8 mouse cellular contexts compared by ENCODE assay signal in genomic region chr3:89773740-89774211, GRCm38 (mm10). TPM values are rescaled to one million over a fixed set of nuclear protein-coding genes. Genes with fewer than 3 reads are reported as not detected.
DNase-seq lines count a peak whose midpoint lies in the region; ATAC-seq and TF ChIP-seq lines count a peak whose summit lies in the region.

No protein-coding gene starts in this region.

- peak; percentile 56 for ATAC-seq in kidney, embryonic 14.5 days (ENCODE audit: low FRiP score, low TSS enrichment)
- peak; percentile 27 for ATAC-seq in lung, postnatal 0 days

- no peaks in the 10 kb centered on the region for H3K9me3 ChIP-seq in E14TG2a.4 (ENCODE audit: low read length)
- H3K9me3 ChIP-seq in kidney, embryonic 14.5 days (ENCODE audit: control insufficient read depth, low read length), result no peaks in the 10 kb centered on the region
- no peaks in the 10 kb centered on the region for H3K9me3 ChIP-seq in lung, postnatal 0 days (ENCODE audit: low read length)

- peak overlapping the region; percentile 94 for H3K4me3 ChIP-seq in E14TG2a.4 (replicated peaks; ENCODE audit: low read length)
- peak overlapping the region; percentile 78 for H3K4me3 ChIP-seq in kidney, embryonic 14.5 days (ENCODE audit: low read length)
- H3K4me3 ChIP-seq in lung, postnatal 0 days (ENCODE audit: low read depth, low read length), result peak overlapping the region; percentile 99
- H3K4me3 ChIP-seq in small intestine, adult 2 months (ENCODE audit: low read depth, low read length), result peak overlapping the region; percentile 82

- no peak for TF ChIP-seq POLR2A in small intestine, adult 2 months (IDR thresholded peaks at IDR 0.05; ENCODE audit: low read depth, low read length)

- under 1% methylated on average over 28 of the region's 37 CpGs for WGBS in kidney, embryonic 14.5 days
- 1% methylated on average over 22 of the region's 37 CpGs for WGBS in lung, postnatal 0 days
- 2% methylated on average over 29 of the region's 37 CpGs for WGBS in small intestine, adult 2 months

- H3K36me3 ChIP-seq in E14TG2a.4 (ENCODE audit: insufficient read depth, low read length), result peaks cover 72% of the 10 kb centered on the region
- peaks cover 36% of the 10 kb centered on the region for H3K36me3 ChIP-seq in kidney, embryonic 14.5 days (ENCODE audit: control insufficient read depth, insufficient read depth, low read length)
- H3K36me3 ChIP-seq in lung, postnatal 0 days (ENCODE audit: insufficient read depth, low read length), result peaks cover 16% of the 10 kb centered on the region
- peaks cover 31% of the 10 kb centered on the region for H3K36me3 ChIP-seq in small intestine, adult 2 months (ENCODE audit: control insufficient read depth, insufficient read depth, low read length)

- no peak for TF ChIP-seq CTCF in E14TG2a.4 (conservative IDR thresholded peaks at IDR 0.05; ENCODE audit: low read length)
- TF ChIP-seq CTCF in lung, postnatal 0 days (IDR thresholded peaks at IDR 0.05), result no peak
- no peak for TF ChIP-seq CTCF in small intestine, adult 2 months (IDR thresholded peaks at IDR 0.05; ENCODE audit: extremely low read depth, insufficient read length, insufficient replicate concordance, low read depth, low read length)

- peaks cover 55% of the 10 kb centered on the region for H3K4me1 ChIP-seq in E14TG2a.4 (replicated peaks; ENCODE audit: low read depth, low read length)
- peaks cover 33% of the 10 kb centered on the region for H3K4me1 ChIP-seq in kidney, embryonic 14.5 days (ENCODE audit: control insufficient read depth, insufficient read depth, low read length)
- H3K4me1 ChIP-seq in lung, postnatal 0 days (ENCODE audit: insufficient read depth, low read depth, low read length), result peaks cover 12% of the 10 kb centered on the region; the same call in 1 of the 2 replicates
- peaks cover 15% of the 10 kb centered on the region for H3K4me1 ChIP-seq in small intestine, adult 2 months (ENCODE audit: control insufficient read depth, insufficient read depth, insufficient read length, low read length)

- peak overlapping the region; percentile 100 for H3K9ac ChIP-seq in kidney, embryonic 14.5 days (ENCODE audit: low read depth, low read length)
- H3K9ac ChIP-seq in lung, postnatal 0 days (replicated peaks; ENCODE audit: low read depth), result peak overlapping the region; percentile 97

- DNase-seq in A20 (ENCODE audit: low read depth, low spot score), result peak; percentile 55
- peak; percentile 46 to 49 for DNase-seq in cerebellum, postnatal 36 days
- peak; percentile 37 to 58 for DNase-seq in heart, adult 9 months (ENCODE audit: low spot score in 2 of 2)
- DNase-seq in lung, postnatal 0 days (ENCODE audit: low spot score), result peak; percentile 14
- no peak for DNase-seq in left cerebral cortex, postnatal 36 days (ENCODE audit: low spot score in 2 of 2)

- peak overlapping the region; percentile 96 for H3K27ac ChIP-seq in kidney, embryonic 14.5 days (ENCODE audit: low read depth, low read length)
- H3K27ac ChIP-seq in lung, postnatal 0 days (ENCODE audit: low read length), result peak overlapping the region; percentile 98
- H3K27ac ChIP-seq in small intestine, adult 2 months (ENCODE audit: insufficient read depth, low read depth, low read length), result peak overlapping the region; percentile 21

- intact Hi-C loops in left cerebral cortex, postnatal 36 days (cut with DNase I), result loop anchor here (2.0 to 10.0 kb wide), 6 partner anchors 41 to 459 kb away; partner anchors contain the start of genes 4933434E20Rik, Adar and Ubap2l

- TF ChIP-seq EP300 in lung, postnatal 0 days (IDR thresholded peaks at IDR 0.05), result no peak

- H3K27me3 ChIP-seq in E14TG2a.4 (ENCODE audit: insufficient read depth, low read length), result no peaks in the 10 kb centered on the region
- no peaks in the 10 kb centered on the region for H3K27me3 ChIP-seq in kidney, embryonic 14.5 days (ENCODE audit: control insufficient read depth, insufficient read depth, low read length)
- no peaks in the 10 kb centered on the region for H3K27me3 ChIP-seq in lung, postnatal 0 days (replicated peaks; ENCODE audit: insufficient read depth, low read length)
- H3K27me3 ChIP-seq in small intestine, adult 2 months (ENCODE audit: control insufficient read depth, insufficient read depth, low read length), result no peaks in the 10 kb centered on the region

- H3K4me2 ChIP-seq in kidney, embryonic 14.5 days (replicated peaks; ENCODE audit: low read depth, low read length), result peak overlapping the region; percentile 85
- peak overlapping the region; percentile 87 for H3K4me2 ChIP-seq in lung, postnatal 0 days (replicated peaks; ENCODE audit: low read depth, low read length)

RNA-seq across cellular contexts. Expression of gene Ube2q1, which starts 0.4 kb away (rescaled TPM):
- 22.1 and 22.5 TPM in 2 replicates for polyA plus RNA-seq in kidney, embryonic 14.5 days (2014; fragmentation: Nextera tagmentation; extraction: Ambion mirVana)
- 12.4 and 13.4 TPM in 2 replicates for polyA plus RNA-seq in lung, postnatal 0 days (2015; fragmentation: Nextera tagmentation; extraction: Ambion mirVana)
- 11.7 and 26.2 TPM in 2 replicates for polyA plus RNA-seq in small intestine, adult 2 months (2012; rRNA removed)
- total RNA-seq in left cerebral cortex, postnatal 36 days (2021), result 10 to 100 TPM; 83.9 to 91.6 TPM

RNA-seq across cellular contexts. Expression of gene Chrnb2, which starts 9.3 kb away (rescaled TPM):
- 0.50 and 0.73 TPM in 2 replicates for polyA plus RNA-seq in kidney, embryonic 14.5 days (2014; fragmentation: Nextera tagmentation; extraction: Ambion mirVana)
- polyA plus RNA-seq in lung, postnatal 0 days (2015; fragmentation: Nextera tagmentation; extraction: Ambion mirVana), result 0.17 and 0.27 TPM in 2 replicates
- polyA plus RNA-seq in small intestine, adult 2 months (2012; rRNA removed), result 0.53 and 0.93 TPM in 2 replicates
- 10 to 100 TPM; 27.5 to 29.1 TPM for total RNA-seq in left cerebral cortex, postnatal 36 days (2021)

RNA-seq across cellular contexts. Expression of gene She, which starts 57.4 kb away (rescaled TPM):
- 5.4 and 8.2 TPM in 2 replicates for polyA plus RNA-seq in kidney, embryonic 14.5 days (2014; fragmentation: Nextera tagmentation; extraction: Ambion mirVana)
- polyA plus RNA-seq in lung, postnatal 0 days (2015; fragmentation: Nextera tagmentation; extraction: Ambion mirVana), result 11.2 and 12.1 TPM in 2 replicates
- polyA plus RNA-seq in small intestine, adult 2 months (2012; rRNA removed), result 0.56 and 0.79 TPM in 2 replicates
- total RNA-seq in left cerebral cortex, postnatal 36 days (2021), result 1 to 10 TPM; 2.9 to 4.0 TPM

RNA-seq across cellular contexts. Expression of gene Adar, which starts 59.0 kb away (rescaled TPM):
- 7.2 and 15.0 TPM in 2 replicates for polyA plus RNA-seq in kidney, embryonic 14.5 days (2014; fragmentation: Nextera tagmentation; extraction: Ambion mirVana)
- 7.5 and 7.9 TPM in 2 replicates for polyA plus RNA-seq in lung, postnatal 0 days (2015; fragmentation: Nextera tagmentation; extraction: Ambion mirVana)
- 13.8 and 26.3 TPM in 2 replicates for polyA plus RNA-seq in small intestine, adult 2 months (2012; rRNA removed)
- total RNA-seq in left cerebral cortex, postnatal 36 days (2021), result 100 to 1,000 TPM; 123 to 156 TPM

Comparison
In these comparisons a context has a peak if more than half of its experiments do, and no peak if none do; other contexts are left out.
1. DNase-seq: peak in A20 (single experiment), cerebellum, postnatal 36 days (2 of 2), heart, adult 9 months (2 of 2) and lung, postnatal 0 days (single experiment); none in left cerebral cortex, postnatal 36 days (0 of 2).
2. H3K27ac ChIP-seq: peak in every context shown above with its lines; median percentile 98 in lung, postnatal 0 days; 96 in kidney, embryonic 14.5 days; 21 in small intestine, adult 2 months.
3. Peak in every context shown above with its lines, with median percentiles within 50 percentile points of each other: H3K4me3 ChIP-seq.